Mouse (Mus musculus): Measurements from ENCODE around the gene Rras2.

- TF ChIP-seq GATA1 (IDR thresholded peaks at IDR 0.05; ENCODE audit: borderline replicate concordance, low read length) (no peak), FLI1 (IDR thresholded peaks at IDR 0.05; ENCODE audit: low read length) (no peak)
These were observed 27.4 kb downstream of the Rras2 start for GRCm38 (mm10) chr7:114090231-114090630.

Measured in megakaryocyte, embryonic 14.5 days (primary cell).